Mouse (Mus musculus) limb, embryonic 12.5 days (tissue): ENCODE data around the gene Ell. TPM values are rescaled to one million over a fixed set of nuclear protein-coding genes. Genes with fewer than 3 reads are reported as not detected.

Experiments used
- ATAC-seq: fragments of 200-750 bp; cut with Nextera tagmentation; 2 replicates; pipeline ENCODE4 v1.8.0; 2017; ENCODE audit warnings: low read depth, moderate TSS enrichment; ENCODE audit not compliant: insufficient number of reproducible peaks, insufficient read depth, low FRiP score, low TSS enrichment
- H3K27ac ChIP-seq: fragments of 300-500 bp; sonication (generic); 2 replicates; pipeline ENCODE4 v1.5.1; 2016; ENCODE audit warnings: mild to moderate bottlenecking, moderate library complexity
- H3K27me3 ChIP-seq: fragments of 300-500 bp; sonication (generic); 2 replicates; pipeline ENCODE4 v1.6.1; 2016; ENCODE audit warnings: mild to moderate bottlenecking, moderate library complexity
- H3K36me3 ChIP-seq: fragments of 300-500 bp; sonication (generic); 2 replicates; pipeline ENCODE4 v1.6.1; 2016; ENCODE audit warnings: mild to moderate bottlenecking, moderate library complexity
- H3K4me1 ChIP-seq: fragments of 300-500 bp; sonication (generic); replicated peaks from 2 replicates; pipeline ENCODE4 v1.6.1; 2016
- H3K4me2 ChIP-seq: fragments of 300-500 bp; sonication (generic); 2 replicates; pipeline ENCODE4 v1.6.1; 2016; ENCODE audit warnings: mild to moderate bottlenecking, moderate library complexity
- H3K4me3 ChIP-seq: fragments of 300-500 bp; sonication (generic); replicated peaks from 2 replicates; pipeline ENCODE4 v1.5.1; 2016; ENCODE audit warnings: mild to moderate bottlenecking
- H3K9ac ChIP-seq: fragments of 300-500 bp; sonication (generic); replicated peaks from 2 replicates; pipeline ENCODE4 v1.6.1; 2016; ENCODE audit warnings: mild to moderate bottlenecking, moderate library complexity
- H3K9me3 ChIP-seq: fragments of 300-500 bp; sonication (generic); 2 replicates; pipeline ENCODE4 v1.6.1; 2016; ENCODE audit warnings: mild to moderate bottlenecking, moderate library complexity
- WGBS: fragments of 180-500 bp; shearing (Covaris S2); methylation state at CpG from one replicate; pipeline ENCODE4 v1.1.7; 2016; 5-methylcytosine and 5-hydroxymethylcytosine counted together
- polyA plus RNA-seq: library from polyadenylated mRNA; unstranded; fragments of >200 nt; fragmentation: Nextera tagmentation; extraction: Ambion mirVana; gene quantifications from 2 replicates; pipeline ENCODE4 v1.2.1, GENCODE M21; 2016

Gene Ell
- polyA plus RNA-seq, 1 experiment from 2014 or later, result 18.7 TPM

DNA sequence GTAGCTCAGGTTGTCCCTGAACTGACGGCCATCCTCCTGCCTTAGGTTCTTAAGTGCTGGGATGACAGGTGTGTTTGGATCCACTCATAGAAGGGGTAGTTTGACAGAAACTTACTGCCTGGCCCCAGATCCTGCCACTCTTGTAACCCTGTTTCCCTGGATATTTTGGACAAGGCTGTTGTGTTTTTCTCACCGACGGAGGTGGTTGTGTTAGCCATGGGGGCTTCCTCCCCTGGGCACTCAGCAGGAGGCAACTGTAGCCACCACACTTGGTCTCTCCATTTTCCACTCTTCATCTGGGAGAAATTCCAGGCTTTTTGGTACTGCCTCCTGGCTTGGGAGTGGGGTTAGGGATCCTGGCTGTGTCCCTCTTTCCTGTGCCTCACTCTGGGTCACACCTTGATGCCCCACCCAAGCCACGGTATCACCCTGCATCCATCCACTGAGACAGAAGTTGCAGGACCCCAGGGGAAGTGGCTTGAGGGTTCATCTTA is 803 bp downstream of the Ell start:
- peak overlapping the region; percentile 89; the same call in 1 of the 2 replicates for H3K27ac ChIP-seq
- 17% methylated on average over 4 of the region's 4 CpGs for WGBS
- H3K9ac ChIP-seq, result peak overlapping the region; percentile 84
- H3K27me3 ChIP-seq, result no peaks in the 10 kb centered on the region
- no peak for ATAC-seq
- peaks cover 27% of the 10 kb centered on the region for H3K4me1 ChIP-seq
- H3K9me3 ChIP-seq, result no peaks in the 10 kb centered on the region
- H3K36me3 ChIP-seq, result peaks cover 29% of the 10 kb centered on the region
- peak overlapping the region; percentile 74 for H3K4me3 ChIP-seq
- H3K4me2 ChIP-seq, result peak overlapping the region; percentile 84

DNA sequence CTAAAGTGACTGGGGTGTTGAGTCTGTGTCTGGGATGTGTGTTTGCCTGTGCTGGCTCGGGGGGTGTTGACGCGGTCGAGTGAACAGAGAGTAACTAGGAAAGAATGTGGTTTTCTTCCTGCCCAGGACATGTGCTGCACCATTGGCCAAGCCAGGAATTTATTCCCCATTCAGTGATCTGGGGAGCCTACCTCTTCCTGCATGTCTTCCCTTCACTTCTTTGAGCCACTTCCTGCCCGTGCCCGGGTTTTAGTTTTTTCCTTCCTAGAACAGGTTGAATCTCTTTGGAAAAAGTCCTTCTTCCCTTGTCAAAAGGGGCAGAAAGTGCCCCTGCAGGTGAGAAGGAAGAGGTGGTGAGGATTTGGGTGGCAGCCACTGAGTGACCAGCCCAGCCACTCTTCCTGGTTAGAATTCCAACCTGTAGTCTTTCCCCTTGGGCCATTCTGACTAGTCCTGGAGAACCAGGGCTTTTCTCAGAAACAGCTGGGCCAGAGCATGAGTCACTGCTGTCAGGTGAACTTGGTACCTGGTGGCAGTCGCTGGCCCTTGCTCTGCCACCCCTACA is 1.3 kb downstream of the Ell start:
- H3K27me3 ChIP-seq, result no peaks in the 10 kb centered on the region
- peak overlapping the region; percentile 84 for H3K4me2 ChIP-seq
- H3K9ac ChIP-seq, result peak overlapping the region; percentile 84
- H3K4me1 ChIP-seq, result peaks cover 27% of the 10 kb centered on the region
- H3K36me3 ChIP-seq, result peaks cover 24% of the 10 kb centered on the region
- 61% methylated on average over 7 of the region's 7 CpGs for WGBS
- no peak for ATAC-seq
- H3K4me3 ChIP-seq, result peak overlapping the region; percentile 74
- no peak overlapping the region for H3K27ac ChIP-seq
- H3K9me3 ChIP-seq, result no peaks in the 10 kb centered on the region

DNA sequence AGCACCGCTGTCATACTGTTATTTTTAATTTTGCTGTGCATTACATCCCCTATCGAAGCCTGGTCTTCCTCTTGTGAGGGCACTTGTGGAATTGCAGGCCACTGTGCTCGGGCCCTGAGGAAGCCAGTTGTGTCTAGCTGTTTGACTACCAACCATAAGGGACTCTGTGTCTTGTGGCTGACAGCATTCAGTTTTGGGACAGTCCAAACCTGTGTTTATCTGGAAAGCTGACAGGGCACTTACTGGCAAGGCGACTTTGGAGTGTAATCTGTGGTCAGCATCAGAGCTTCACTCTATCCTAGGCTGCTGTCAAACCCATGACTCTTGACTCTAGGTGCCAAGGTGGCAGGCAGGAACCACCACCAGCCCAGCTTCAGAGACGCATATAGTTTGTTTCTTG is 1.8 kb downstream of the Ell start:
- Histone ChIP-seq H3K9ac (peak overlapping the region; percentile 84; the same call in 1 of the 2 replicates), H3K4me1 (peaks cover 27% of the 10 kb centered on the region), H3K36me3 (peaks cover 19% of the 10 kb centered on the region), H3K4me2 (peak overlapping the region; percentile 84), H3K9me3 (no peaks in the 10 kb centered on the region), H3K27ac (no peak overlapping the region), H3K27me3 (no peaks in the 10 kb centered on the region), H3K4me3 (peak overlapping the region; percentile 74)
- ATAC-seq, result no peak
- 84% methylated on average over 5 of the region's 5 CpGs for WGBS

DNA sequence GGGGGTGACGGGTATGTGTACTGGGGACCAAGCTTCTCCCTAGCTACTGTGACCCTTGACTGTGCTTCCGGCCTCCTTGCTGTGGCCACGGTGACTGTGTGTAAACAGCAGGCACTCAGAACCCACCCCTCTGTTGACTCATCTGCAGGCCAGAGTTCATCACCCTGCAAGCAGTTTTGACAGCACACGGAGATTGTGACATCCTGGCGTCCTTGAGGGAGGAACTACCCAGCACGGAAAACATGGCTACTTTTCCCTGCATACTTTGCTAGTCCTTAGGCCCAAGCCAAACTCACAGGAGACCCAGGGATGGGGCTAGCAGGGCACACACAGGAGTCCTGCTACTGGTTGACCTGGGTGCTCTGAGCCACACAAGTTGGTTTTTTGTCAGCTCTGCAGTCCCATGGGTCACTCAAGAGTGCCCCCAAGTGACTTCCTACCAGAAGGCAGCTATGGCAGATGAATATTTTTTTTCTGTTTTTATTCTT is 5.0 kb downstream of the Ell start:
- 80% methylated on average over 6 of the region's 6 CpGs for WGBS
- Histone ChIP-seq H3K9me3 (no peaks in the 10 kb centered on the region), H3K4me1 (peaks cover 18% of the 10 kb centered on the region), H3K27ac (no peak overlapping the region), H3K9ac (no peak overlapping the region), H3K4me2 (no peak overlapping the region), H3K36me3 (0 out of 2 replicates have a peak, but pooled peaks cover 11% of the 10 kb centered on the region), H3K27me3 (no peaks in the 10 kb centered on the region), H3K4me3 (no peak overlapping the region)
- ATAC-seq, result no peak

DNA sequence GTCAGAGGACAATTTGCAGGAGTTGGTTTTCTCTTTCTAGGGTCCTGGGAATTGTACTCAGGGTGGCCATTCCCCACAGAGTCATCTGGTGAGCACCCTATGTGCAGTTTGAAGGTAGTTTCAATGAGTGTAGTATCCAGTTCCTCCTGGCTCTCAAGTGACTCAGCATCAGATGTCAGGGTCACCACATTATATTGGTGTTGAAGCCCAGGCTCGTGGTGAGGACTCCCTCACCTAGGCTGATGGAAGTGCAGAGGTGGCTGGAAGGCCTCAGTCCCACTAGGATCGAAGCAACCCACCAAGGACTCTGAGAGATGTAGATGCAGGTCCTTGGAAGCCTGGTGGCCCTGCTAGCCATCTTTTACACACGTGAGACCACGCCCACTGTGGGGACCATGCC is 7.2 kb downstream of the Ell start:
- ATAC-seq, result no peak
- WGBS, result 81% methylated on average over 4 of the region's 4 CpGs
- no peak overlapping the region for H3K4me2 ChIP-seq
- H3K36me3 ChIP-seq, result 0 out of 2 replicates have a peak, but pooled peaks cover 11% of the 10 kb centered on the region
- H3K4me3 ChIP-seq, result no peak overlapping the region
- no peak overlapping the region for H3K27ac ChIP-seq
- H3K9me3 ChIP-seq, result no peaks in the 10 kb centered on the region
- no peak overlapping the region for H3K9ac ChIP-seq
- H3K27me3 ChIP-seq, result no peaks in the 10 kb centered on the region
- 0 out of 2 replicates have a peak, but pooled peaks cover 4% of the 10 kb centered on the region for H3K4me1 ChIP-seq

DNA sequence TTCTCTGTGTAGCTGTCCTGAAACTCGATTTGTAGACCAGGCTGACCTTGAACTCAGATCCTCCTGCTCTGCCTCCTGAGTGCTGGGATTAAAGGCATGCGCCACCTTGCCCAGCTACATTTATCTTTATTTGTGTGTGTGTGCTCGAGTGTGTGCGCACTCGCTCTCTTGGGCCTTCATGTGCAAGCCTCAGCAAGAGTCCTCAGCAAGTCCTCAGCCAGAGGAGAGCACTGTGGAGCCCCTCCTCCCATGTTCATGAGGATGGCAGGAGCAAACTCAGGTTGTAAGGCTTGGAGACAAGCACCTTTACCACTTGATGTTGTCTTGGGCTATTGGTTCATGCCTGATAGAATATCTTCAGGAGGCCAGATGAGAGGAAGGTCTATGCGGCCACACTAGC is 8.5 kb downstream of the Ell start:
- ATAC-seq, result no peak
- H3K36me3 ChIP-seq, result 0 out of 2 replicates have a peak, but pooled peaks cover 11% of the 10 kb centered on the region
- no peak overlapping the region for H3K27ac ChIP-seq
- H3K9me3 ChIP-seq, result no peaks in the 10 kb centered on the region
- no peak overlapping the region for H3K4me2 ChIP-seq
- 87% methylated on average over 6 of the region's 6 CpGs for WGBS
- H3K4me1 ChIP-seq, result no peaks in the 10 kb centered on the region
- no peaks in the 10 kb centered on the region for H3K27me3 ChIP-seq
- H3K4me3 ChIP-seq, result no peak overlapping the region
- H3K9ac ChIP-seq, result no peak overlapping the region

DNA sequence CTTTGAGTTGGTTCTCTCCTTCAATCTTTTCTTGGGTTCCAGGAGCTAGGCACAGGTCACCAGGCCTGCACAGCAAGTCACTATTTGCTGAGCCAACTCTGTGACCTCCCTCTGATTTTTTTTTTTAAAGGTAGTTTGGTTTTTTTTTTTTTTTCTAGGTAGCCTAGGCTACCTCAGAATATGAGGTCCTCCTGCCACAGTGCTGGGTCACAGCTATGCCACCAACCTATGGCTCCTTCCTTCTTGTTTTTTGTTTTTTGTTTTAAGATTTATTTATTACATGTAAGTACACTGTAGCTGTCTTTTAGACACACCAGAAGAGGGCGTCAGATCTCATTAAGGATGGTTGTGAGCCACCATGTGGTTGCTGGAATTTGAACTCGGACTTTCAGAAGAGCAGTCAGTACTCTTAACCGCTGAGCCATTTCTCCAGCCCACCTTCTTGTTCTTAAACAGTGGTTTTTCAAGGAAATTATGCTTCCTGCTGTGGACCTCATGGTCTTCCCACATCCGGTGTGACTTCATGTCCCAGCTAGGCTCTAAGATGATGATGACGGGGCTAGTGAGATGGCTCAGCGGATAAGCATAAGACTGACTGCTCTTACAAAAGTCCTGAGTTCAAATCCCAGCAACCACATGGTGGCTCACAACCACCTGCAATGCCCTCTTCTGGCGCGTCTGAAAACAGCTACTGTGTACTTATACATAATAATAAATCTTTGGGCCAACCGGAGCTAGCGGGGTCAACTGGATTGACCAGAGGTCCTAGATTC is 10.3 kb downstream of the Ell start:
- Histone ChIP-seq H3K27ac (no peak overlapping the region), H3K36me3 (0 out of 2 replicates have a peak, but pooled peaks cover 4% of the 10 kb centered on the region), H3K4me2 (no peak overlapping the region), H3K9ac (no peak overlapping the region), H3K9me3 (no peaks in the 10 kb centered on the region), H3K27me3 (no peaks in the 10 kb centered on the region), H3K4me1 (peaks cover 7% of the 10 kb centered on the region; the same call in 1 of the 2 replicates), H3K4me3 (no peak overlapping the region)
- 95% methylated on average over 10 of the region's 10 CpGs for WGBS
- no peak for ATAC-seq

DNA sequence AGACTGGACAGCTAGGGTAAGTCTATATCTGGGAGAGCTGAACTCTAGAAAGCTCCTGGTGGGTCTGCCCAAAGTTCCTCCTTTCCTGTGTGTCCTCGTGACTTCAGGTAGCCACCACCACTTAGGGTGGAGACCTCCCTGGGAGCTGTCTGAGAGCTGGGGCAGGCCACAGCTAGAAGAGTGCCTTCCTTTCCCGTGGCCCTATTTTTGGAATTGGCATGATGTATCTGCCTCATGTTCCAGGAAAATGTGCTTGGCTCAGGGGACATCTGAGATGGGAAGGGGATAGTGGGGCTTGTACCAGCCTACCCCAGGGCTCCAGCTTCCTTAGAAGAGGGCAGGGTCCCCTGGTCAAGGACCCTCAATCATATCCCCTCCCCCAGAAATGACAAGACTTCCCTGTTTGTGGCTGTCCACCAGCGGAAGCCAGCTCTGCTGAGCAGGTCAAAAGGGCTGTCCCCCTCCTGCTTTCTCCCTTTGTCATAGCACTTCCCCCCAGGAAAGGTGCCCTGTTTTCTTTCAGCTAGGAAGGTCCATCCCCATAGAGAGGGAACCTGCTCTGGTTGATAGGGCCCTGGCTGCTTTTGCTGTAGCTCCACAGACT is 12.4 kb downstream of the Ell start:
- WGBS, result 76% methylated on average over 3 of the region's 3 CpGs
- Histone ChIP-seq H3K27me3 (no peaks in the 10 kb centered on the region), H3K9me3 (no peaks in the 10 kb centered on the region), H3K36me3 (peaks cover 9% of the 10 kb centered on the region; the same call in 1 of the 2 replicates), H3K4me2 (no peak overlapping the region), H3K4me1 (peaks cover 7% of the 10 kb centered on the region; the same call in 1 of the 2 replicates), H3K27ac (no peak overlapping the region), H3K4me3 (no peak overlapping the region), H3K9ac (no peak overlapping the region)
- no peak for ATAC-seq

DNA sequence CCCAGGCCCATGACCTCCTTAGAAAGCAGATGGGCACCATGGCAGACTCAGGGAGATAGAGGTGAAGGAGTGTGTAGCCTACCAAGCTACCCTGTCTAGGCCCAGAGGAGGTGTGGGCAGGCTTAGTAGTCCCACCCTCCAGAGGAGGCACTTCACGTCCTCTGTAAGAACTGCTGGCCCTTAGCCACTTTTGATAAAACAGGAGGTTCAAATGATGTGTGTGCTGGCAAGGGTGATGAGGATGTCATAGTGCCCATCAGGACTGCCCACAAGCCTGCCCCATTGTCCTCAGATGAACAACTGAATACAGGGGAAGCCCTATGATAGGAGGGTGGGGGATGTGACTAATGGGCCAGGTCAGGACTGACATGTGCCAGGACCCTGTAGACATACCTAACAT is 13.6 kb downstream of the Ell start:
- no peak for ATAC-seq
- Histone ChIP-seq H3K9me3 (no peaks in the 10 kb centered on the region), H3K4me1 (peaks cover 7% of the 10 kb centered on the region; the same call in 1 of the 2 replicates), H3K27ac (no peak overlapping the region), H3K9ac (0 out of 2 replicates have a peak overlapping the region, but pooled peaks have one; percentile 2), H3K4me3 (no peak overlapping the region), H3K36me3 (peaks cover 9% of the 10 kb centered on the region; the same call in 1 of the 2 replicates), H3K4me2 (no peak overlapping the region), H3K27me3 (no peaks in the 10 kb centered on the region)
- 76% methylated on average over 1 of the region's 1 CpGs for WGBS

DNA sequence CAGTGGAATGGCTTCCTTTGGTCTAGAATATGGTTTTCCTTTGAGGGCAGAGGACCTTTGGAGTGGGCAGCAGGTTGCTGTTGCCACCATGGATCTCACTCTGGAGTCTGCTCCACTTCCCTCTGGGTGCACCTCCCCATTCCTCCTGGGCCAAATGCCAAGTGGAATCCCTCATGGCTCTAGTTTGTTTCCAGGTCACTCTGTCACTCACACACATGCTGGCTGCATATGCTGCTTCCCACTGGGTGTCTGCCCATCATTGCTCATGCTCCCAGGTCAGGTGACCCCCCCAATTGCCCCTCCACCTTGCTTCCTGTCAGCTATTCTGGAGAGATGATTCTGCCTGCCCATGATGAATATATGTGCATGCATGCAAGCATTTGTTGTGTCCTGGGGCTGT is 14.5 kb downstream of the Ell start:
- Histone ChIP-seq H3K9me3 (no peaks in the 10 kb centered on the region), H3K27ac (no peak overlapping the region), H3K4me1 (peaks cover 10% of the 10 kb centered on the region; the same call in 1 of the 2 replicates), H3K9ac (no peak overlapping the region), H3K4me3 (no peak overlapping the region), H3K36me3 (peaks cover 9% of the 10 kb centered on the region; the same call in 1 of the 2 replicates), H3K27me3 (no peaks in the 10 kb centered on the region), H3K4me2 (no peak overlapping the region)
- ATAC-seq, result no peak
